Mouse (Mus musculus) c-Kit-positive CD71-positive TER-119-negative erythroid progenitor cells, embryonic 14.5 days (primary cell): ENCODE measurements around the gene Armh3.

Experiments
- DNase-seq: peaks from one replicate; pipeline ENCODE4 v3.0.0-alpha.2; 2013; ENCODE audit warnings: low read depth

The Armh3 gene

DNA sequence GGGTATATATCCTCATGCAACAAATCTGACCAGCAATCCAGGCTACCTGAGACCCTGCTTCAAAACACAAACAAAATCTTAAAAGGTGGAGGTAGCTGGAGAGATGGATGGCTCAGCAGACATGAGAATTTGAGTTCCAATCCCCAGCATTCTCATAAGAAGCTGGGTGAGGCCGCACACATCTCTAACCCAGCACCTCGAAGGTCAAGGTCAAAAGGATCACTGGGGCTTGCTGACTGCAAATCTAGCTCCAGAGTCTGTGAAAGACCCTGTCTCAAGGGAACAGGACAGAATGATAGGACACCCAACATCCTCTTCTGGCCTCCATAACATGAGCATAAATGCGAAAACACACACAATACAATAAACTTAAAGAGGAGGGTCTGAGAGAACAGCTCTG is 7.1 kb downstream of the Armh3 start:
- DNase-seq = no peak

DNA sequence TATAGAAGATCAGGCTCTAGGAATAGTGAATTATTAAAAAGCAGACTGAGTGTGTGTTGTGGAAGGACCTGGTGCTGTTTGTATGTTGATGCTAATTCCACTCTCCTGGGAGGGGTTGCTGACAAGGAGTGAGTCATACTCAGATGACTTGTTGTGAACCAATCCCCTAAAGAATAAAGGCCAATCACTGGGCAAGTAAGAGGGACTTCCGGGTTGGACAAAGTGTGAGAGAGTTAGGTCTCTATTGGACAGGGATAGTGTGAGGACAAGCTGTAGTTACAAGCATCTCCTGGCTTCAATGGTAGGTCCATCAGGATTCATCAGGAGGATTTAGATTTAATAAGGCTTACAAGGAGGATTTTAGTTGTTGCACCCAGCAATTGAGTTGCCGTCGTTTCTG is 10.1 kb downstream of the Armh3 start:
- no peak for DNase-seq

DNA sequence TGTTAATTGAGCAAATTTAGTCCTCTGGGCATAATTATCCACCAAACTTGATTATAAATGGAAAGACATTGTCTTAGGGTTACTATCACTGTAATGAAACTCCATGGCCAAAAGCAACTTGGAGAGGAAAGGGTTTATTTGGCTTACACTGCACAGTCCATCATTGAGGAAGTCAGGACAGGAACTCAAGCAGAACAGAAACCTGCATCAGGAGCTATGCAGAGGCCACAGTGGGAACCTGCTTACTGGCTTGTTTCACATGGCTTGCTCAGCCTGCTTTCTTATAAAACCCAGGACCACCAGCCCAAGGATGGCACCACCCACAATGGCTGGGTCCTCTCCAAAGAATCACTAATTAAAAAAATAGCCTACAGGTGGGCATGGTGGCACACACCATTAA is 13.9 kb downstream of the Armh3 start:
- no peak for DNase-seq

DNA sequence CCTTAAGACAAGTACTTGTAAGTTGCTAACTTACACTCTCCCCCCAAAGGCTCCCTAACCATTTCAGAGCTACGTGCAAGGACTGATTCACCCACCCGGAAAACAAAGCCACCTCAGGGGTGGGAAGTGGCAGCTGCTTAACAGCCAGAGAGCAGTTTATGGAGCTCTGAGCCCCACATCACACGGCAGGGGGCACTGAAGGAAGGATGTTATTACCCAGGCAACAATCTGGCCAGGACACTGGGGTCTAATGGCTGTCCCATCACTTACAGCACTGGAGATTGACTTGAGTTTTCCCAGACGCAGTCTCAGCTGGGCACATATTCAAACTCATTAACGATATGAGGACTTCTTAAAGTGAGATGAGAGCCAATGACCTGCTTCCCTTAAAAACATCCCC is 37.5 kb downstream of the Armh3 start:
- DNase-seq = no peak

DNA sequence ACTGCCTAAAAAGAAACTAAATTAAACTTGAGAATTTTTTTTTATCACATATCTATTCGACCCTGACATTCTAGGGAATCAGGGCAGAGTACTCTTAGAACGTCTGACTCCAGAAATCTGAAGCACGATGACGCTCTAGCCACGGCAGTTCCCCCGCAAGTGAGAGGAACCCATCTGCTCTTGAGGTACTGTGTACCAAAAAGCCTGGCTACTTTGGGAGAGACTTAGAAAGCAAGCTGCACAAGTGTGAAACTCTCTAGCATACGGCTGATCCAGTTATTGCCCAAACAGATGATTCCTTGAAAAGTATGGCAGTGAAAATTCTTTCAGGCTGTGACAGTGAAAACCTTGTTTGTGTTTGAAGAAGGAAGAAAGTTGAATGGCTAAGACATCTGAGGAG is 41.6 kb downstream of the Armh3 start:
- no peak for DNase-seq

DNA sequence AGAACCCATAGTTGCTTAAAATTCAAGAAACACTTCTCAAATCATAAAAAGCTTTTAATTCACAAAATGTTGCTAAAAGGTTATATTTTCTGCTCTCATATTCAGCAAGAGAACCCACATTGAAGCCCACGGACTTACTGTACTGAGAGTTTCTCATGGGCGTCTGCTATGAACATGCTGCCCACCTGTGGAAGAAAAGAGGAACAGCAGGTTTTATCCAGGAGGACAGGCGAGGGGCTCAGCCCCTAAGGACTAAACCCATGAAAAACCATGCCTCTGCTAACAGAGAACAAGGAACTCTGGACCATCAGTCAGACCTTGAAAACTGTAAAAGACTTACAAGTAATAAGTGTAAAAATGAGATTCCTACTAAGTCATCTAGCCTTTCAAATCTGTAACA is 45.0 kb downstream of the Armh3 start:
- no peak for DNase-seq

DNA sequence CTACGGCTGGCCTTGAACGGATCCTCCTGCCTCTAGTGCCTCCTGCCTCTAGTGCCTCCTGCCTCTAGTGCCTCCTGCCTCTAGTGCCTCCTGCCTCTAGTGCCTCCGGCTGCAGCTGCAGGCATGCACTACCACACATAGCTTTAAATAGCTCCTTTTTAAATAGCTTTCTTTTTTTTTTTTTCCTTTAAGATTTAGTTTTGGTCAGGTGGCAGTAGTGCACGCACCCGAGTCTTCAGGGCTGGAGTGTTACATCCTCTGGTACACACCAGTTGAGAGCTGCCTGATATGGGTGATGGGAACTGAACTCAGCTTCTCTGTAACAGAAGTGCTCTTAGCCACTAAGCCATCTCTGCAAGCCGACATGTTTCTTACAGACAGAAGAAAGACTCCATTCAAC is 49.1 kb downstream of the Armh3 start:
- no peak for DNase-seq

DNA sequence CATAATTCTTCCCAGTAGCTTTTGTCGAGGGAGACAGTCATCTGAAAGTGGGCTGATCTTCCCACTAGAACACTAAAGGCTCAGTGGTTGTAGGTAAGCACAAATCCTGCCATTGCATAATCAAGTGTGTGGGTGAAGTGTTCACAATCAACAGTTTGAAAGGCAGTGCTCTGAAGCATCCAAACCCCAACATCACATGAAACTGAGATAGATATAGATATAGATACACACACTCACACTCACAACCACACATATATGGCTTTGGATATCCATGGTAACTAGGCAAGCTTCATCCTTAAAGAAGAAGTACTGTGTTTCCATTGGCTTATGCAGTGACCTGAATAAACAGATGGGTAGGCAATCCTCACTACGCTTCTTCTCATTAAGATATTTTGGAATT is 50.5 kb downstream of the Armh3 start:
- DNase-seq = no peak

DNA sequence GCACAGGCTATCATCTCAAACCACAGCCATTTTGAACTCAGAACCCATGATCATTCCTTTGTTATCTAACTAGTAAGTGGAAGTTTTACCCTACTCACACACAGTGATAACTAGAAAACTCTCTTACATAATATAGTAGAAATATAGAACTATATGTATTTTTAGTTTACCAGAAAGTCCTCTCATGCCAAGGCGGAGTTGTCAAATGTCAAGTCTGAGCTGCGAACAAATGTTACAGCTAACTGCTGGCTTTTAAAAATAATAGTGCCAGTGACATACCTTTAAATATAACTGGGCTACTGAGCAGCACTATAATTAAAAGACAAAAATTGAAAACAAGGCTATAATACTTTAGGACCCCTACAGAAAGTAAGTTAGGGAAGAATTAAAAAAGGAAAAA is 51.0 kb downstream of the Armh3 start:
- no peak for DNase-seq

DNA sequence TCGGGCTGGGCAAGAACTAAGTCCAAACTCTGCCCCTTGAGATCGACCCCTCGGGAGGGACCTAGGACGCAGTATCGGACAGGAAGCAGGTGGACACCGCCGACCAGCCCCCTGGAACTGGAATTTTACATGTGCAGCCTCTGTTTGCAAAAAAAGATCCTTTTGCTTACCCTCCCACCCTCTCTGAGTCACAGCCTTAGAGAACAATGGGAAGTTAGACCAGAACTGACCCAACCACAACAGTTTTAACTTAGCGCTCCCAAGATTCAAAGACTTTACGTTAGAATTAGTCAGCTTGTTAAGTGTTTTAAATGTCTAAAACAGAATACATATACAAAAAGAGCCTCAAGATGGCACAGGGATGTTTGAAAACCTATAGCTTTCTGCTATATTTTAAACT is 51.7 kb downstream of the Armh3 start:
- no peak for DNase-seq

DNA sequence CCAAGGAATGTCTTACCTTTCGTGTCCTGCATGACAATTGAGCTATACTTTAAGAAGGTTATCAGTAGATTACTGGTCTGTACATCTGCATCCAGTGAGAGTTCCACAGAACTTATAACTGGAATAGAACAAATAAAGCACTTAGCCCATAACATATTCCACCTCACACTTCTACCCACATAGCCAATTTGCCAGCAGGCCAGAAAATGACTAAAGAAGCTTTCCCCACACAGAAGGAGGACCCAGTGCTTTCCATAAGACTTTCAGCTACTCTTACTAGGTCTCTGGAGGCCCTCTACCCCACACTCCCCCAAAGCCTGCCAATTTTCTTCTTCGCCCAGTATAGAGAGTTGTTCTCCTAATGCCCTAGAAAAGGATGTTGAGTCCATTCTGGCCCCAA is 52.3 kb downstream of the Armh3 start:
- DNase-seq = no peak

DNA sequence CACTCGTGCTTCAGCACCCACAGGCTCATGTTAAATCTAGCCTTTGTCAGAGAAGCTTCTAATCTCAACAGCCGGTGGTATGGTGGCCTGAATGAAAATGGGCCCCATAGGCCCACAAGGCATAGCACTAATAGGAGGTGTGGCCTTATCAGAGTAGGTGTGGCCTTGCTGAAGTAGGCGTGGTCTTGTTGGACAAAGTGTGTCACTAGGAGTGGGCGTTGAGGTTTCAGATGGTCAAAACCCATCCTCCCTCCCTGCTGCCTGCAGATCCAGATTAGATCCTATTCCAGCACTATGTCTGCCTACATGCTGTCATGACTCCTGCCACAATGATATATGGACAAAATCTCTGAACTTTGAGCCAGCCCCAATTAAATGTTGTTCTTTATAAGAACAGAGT is 54.5 kb downstream of the Armh3 start:
- peak; percentile 65 for DNase-seq

DNA sequence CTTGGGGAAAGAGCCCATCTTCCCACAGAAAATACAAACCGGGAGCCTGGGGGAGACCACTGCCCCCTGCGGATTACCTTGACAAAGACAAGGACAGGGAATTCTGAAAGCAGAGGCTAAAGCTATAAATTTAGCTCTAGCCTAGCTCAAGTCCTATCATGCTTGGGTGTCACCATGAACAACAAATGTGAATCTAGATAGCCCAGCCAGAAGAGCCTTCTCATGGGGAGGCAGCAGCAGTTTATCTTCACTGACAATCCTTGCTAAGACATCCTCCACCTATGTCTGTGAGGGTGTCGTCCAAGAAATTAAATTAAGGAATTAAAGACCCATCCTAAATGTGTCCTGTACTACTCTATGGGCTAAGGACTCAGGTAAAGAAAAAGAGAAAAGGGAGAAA is 60.2 kb downstream of the Armh3 start:
- no peak for DNase-seq

DNA sequence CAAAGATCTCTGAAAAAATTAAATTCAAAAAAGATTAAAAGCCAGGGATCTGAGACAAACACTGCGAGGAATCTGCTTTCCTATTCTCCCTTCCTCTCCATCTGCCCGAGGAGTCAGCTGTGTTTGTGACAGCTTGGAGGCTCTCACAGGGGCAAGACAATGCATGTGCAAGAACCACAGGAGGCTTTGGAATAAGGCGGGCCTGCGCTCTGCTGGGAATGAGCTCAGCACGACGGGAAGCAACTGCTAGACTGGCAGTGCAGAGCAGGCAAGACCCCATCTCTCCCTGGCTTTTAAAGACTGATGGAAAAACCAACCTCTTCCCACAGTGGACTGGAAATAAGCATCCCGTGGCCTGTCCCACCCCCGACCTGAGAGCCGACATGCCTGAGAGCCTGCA is 60.8 kb downstream of the Armh3 start:
- DNase-seq = no peak

DNA sequence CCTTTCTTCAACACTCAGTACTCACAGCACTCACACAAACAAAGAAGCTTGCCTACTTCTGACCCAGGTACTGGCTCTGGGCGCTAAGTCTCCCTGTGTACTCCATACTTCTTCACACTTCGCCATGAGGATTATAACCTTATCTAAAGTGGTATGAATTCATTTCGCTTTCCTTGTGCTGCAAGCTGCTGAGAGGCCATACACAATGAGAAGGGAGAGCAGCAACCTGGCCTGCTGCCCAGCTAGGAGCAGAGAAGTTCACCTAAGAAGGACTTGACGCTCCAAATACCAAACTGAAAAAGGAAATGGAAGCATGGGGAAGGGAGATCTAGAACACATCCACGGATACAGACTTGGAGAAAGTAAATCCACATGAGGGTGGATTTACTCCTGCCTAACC is 71.1 kb downstream of the Armh3 start:
- no peak for DNase-seq

DNA sequence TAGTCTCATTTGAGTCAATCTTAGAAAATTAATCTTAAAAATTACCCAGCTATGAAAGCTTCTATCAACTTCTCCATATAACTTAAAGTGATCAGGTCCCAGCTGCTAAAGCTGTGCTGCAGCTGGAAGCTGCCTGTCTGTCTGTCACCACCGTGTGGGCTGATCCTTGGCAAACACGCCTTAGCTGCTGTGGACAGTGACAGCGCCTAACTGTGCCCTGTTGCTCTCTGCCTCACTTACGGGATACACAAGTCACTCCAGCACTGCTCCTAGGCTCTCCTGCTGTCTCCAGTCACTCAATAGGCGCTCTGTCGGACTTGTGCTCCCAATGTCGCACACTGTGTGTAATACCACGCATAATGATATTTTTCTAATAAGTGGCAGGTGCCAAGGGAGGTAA is 71.9 kb downstream of the Armh3 start:
- DNase-seq = no peak

DNA sequence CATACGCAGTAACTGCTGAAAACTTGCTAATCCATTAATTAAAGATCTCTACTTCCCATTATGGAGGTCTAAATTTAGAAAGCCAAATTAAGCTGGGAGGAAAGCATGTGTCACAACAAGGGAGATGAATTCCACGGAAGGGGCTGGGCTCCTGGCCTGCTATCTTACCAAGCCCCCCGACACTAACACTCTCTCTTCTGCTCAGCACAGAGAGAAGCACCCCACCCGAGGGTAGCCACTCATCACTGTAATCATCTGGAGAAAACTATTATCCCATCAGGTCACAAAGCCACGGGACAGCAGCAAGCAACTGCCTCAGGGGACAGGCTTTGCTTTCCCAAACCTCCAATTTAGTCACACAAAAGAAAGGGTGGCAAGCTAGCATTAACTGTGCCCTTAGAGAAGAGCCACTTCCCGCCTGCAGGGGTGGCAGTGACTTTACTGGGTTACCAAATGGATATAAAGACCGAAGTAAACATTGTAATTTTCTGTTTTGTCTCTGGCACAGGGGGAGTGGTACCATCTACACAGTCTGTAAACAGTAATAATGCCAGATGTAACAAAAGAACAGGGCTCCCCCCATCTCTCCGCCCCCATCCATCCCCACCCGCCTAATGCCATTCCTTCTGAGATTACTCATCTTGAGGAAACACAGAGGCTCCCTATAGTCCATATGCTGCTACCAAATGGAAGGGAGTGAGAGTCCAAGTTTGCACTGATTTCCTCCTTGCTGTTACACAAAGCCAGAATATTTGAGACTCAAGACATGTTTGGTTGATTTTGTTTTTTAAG is 77.8 kb downstream of the Armh3 start:
- DNase-seq = no peak

DNA sequence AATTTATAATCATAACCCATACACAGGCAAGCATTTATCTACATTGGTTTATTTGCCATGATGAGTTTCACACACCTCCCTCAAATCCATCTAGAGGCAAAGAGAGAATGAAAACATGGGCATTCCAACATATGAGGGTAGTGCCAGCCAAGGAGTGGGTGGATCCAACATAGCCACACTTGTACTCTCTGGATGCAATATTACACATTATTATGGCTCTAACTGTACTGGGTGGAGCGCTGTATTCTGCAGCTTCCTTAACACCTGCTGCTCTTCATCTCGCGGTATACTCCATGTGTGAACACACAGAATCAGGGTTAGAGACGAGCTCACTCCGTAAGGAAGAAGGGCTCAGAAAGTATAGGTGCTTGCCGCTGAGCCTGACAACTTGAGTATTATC is 79.9 kb downstream of the Armh3 start:
- DNase-seq = no peak

DNA sequence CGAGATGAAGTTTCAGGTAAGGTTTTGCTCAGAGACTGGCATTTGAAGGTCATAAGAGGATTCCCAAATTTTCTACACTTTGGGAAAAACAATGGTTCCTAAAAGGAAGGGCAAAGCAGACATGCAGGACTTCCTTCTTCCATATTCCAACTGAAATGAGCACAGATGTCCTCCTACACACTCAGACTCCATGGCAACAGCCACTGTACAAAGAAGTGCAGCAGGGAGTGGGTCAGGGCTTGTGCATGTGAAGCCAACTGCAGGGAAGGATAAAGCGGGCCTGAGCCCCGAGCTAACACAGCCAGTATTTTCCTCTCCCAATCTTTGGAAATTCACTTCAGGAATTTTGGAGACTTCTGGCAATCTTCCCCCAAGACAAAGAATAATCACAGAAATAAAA is 80.4 kb downstream of the Armh3 start:
- no peak for DNase-seq

DNA sequence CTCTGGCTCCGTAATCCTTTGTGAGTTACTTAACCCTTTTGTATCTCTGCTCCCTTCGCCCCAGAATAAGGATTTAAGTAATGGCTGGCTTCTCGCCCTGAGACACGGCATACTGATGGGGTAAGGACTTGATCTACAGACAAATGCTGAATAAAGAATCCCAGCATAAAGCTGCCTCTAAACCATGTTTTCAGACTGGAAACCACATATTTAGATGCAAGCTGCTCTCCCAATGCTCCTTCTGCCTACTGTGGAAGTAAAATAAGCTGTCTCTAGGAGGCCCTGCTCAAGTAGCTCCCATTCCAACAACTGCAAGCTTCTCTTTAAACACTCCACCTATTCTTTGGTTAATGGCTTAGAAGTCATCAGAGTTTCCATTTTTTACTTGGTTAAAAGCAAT is 81.8 kb downstream of the Armh3 start:
- no peak for DNase-seq

DNA sequence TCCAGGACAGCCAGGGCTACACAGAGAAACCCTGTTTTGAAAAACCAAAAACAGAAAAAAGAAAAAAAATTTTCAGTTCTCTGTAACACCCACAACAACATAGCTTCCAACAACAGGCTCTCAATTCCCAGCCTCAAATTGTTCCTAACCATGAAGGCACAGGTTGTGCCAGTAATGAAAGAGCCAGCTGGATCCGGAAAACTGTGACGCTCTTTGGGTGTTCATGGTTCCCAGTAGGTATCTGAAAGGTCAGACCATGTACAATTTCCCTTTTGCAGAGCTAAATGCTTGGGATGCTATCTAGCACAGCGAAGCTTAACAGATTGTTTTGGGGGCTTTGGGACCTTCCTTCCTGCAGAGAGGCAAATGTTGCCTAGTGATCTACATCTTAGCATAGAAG is 82.3 kb downstream of the Armh3 start:
- no peak for DNase-seq

DNA sequence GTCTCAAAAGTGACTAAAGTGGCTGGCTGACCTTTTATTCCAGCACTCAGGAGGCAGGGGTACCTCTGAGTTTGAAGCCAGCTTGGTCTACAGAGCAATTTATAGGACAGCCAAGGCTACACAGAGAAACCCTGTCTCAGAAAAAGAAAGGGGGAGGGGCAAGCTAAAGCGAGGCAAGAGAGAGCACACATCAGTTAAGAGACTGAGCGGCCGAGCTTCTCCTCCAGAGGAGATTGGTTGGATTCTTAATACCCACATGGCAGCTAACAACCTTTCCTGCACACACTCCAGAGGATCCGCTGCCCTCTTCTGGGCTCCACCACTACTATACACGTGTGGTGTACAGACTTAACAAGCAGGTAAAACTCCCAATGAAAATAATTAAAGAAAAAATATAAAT is 85.3 kb downstream of the Armh3 start:
- no peak for DNase-seq

DNA sequence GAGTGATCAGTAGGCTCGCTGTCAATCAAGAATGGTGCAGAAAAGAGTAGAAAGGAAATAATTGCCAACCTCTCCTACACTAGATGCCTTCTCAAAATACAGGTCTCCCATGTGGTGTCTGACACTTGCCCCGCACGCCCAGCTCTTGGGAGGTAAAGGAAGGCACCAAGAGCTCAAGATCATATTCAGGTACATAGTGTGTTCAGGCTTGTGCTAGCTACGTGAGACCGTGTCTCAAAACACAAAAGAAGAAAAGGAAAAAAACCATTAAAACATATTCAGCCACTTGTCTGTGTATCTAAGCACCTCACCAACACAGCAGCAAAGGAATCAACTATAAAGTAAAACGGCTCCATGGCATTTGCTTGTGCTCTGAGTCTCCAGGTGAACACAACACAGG is 85.9 kb downstream of the Armh3 start:
- DNase-seq = no peak

DNA sequence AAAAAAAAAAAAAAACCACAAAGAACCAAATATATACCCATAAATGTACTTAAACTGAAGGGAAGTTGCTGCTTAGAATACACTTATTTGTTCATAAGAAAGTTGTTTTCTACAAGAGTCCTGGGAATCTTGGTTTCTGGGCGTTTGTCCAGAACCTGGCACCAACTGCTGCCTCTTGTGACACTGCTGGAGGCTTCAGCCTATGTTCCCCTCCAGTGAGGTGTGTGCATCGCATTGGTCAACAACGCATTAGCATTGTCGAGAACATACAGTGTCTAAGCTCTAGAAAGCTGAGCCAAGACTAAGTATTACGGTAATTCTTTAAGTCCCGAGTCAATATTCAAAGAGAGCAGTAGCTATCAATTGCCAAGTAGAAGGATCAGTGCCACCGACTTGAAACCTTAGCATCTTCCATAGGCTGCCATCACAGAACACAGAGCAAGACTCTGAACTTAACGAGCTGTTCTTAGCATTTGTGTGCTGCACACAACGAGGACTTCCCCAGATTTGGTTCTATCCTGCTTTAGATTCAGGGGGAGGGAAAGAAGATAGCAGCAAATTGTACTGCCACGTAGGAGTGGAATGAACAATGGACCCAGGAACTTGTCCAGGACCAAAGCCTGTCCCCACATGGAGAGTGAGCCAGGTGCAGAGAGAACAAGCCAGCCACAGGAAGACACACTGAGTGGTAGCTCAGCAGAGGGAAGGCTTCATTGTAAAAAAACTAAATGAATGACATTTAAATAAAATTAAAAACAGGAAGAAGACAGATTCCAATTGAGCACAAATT is 86.9 kb downstream of the Armh3 start:
- DNase-seq = no peak
